Mouse (Mus musculus): ENCODE data around the gene Il17rd. TPM values are rescaled to one million over a fixed set of nuclear protein-coding genes. Genes with fewer than 3 reads are reported as not detected.

The Il17rd gene
- total RNA-seq (2012; rRNA removed): 28.2 and 43.6 TPM in 2 replicates

DNA sequence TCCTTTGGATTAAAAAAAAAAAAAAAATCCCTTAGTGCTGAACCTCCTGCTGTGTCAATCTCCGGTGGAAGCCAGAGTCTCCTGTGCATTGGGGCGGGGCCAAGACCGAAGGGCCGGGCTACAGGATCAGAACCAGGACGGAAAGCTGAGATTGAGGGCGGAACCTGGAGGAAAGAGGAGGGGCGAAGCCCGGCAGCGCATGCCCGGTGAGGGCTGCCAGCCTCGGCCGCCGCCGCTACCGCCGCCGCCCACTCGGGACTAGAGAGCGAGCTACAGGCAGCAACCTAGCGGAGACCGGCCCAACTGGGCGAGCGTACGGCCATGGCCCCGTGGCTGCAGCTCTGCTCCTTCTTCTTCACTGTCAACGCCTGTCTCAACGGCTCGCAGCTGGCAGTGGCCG is at the start of gene Il17rd:
Gene Il17rd (plus strand): TSS at position 159 of the 400 bp plus-strand sequence.
- in situ Hi-C loops (cut with MboI; ENCODE audit: low sequenced_read_pairs in 2 of 2, unreplicated experiment in 2 of 2): loop anchor here in 1 of 2 experiments (10.0 kb wide), 1 partner anchor 46 kb away; no protein-coding TSS in a partner anchor
- DNase-seq (ENCODE audit: low read depth, low spot score): peak; percentile 95
- H3K27ac ChIP-seq (ENCODE audit: insufficient read depth, low read depth, low read length, poor library complexity, severe bottlenecking): peak within 1 kb of the TSS; percentile 84
- peaks cover 0 to 23% of the 10 kb centered on the region in 2 experiments; a peak in 3 of 4 replicates for H3K4me1 ChIP-seq (ENCODE audit: control insufficient read depth in 2 of 2, insufficient read depth in 2 of 2, low read length in 2 of 2, poor library complexity in 1 of 2)
- H3K4me3 ChIP-seq (ENCODE audit: insufficient read depth in 1 of 2, low read depth in 1 of 2, low read length in 2 of 2, poor library complexity in 1 of 2, severe bottlenecking in 1 of 2): peak within 1 kb of the TSS; percentile 79 to 89
- TF ChIP-seq CHD2 (IDR thresholded peaks at IDR 0.05; ENCODE audit: low read depth, low read length) (no peak), HCFC1 (IDR thresholded peaks at IDR 0.05; ENCODE audit: borderline replicate concordance, insufficient read depth, low read length) (no peak), ZC3H11A (IDR thresholded peaks at IDR 0.05; ENCODE audit: borderline replicate concordance, low read depth, low read length) (no peak), MAFK (IDR thresholded peaks at IDR 0.05; ENCODE audit: insufficient read depth, low read depth, low read length) (no peak), ZNF384 (IDR thresholded peaks at IDR 0.05; ENCODE audit: low read depth, low read length) (peak; percentile 94)
- H3K36me3 ChIP-seq (ENCODE audit: control insufficient read depth, insufficient read depth, low read length, poor library complexity, severe bottlenecking): no peaks in the 10 kb centered on the region
- H3K9ac ChIP-seq (ENCODE audit: insufficient read depth, low read depth, low read length, poor library complexity, severe bottlenecking): peak within 1 kb of the TSS; percentile 76
- H3K9me3 ChIP-seq (ENCODE audit: control insufficient read depth, insufficient read depth, low read depth, low read length): no peaks in the 10 kb centered on the region

DNA sequence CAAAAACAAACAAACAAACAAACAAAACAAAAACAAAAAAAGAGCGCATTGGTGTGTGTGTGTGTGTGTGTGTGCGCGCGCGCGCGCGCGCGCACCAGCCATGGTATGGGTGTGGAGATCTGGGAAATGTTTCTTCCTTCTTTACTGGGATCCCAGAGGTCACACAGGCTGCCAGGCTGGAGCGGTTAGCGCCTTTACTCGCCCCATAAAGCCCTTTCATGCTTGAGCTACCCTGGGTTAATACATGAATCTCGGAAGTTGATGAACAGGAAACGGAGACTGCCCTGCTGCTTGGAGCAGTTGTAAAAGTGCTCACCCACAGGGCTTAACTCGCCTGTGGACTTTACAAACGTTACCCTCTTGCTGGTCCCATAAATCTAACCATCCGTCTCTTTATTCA is 47.1 kb upstream of the Il17rd start:
- Histone ChIP-seq H3K36me3 (ENCODE audit: control insufficient read depth, insufficient read depth, low read length, poor library complexity, severe bottlenecking) (no peaks in the 10 kb centered on the region), H3K27ac (ENCODE audit: insufficient read depth, low read depth, low read length, poor library complexity, severe bottlenecking) (no peak overlapping the region), H3K4me3 (ENCODE audit: insufficient read depth in 1 of 2, low read depth in 1 of 2, low read length in 2 of 2, poor library complexity in 1 of 2, severe bottlenecking in 1 of 2) (no peak overlapping the region), H3K9me3 (ENCODE audit: control insufficient read depth, insufficient read depth, low read depth, low read length) (no peaks in the 10 kb centered on the region), H3K4me1 (ENCODE audit: control insufficient read depth in 2 of 2, insufficient read depth in 2 of 2, low read length in 2 of 2, poor library complexity in 1 of 2) (peaks cover 2 to 7% of the 10 kb centered on the region in 2 experiments; a peak in 2 of 4 replicates), H3K9ac (ENCODE audit: insufficient read depth, low read depth, low read length, poor library complexity, severe bottlenecking) (no peak overlapping the region)
- no peak for DNase-seq (ENCODE audit: low read depth, low spot score)
- in situ Hi-C loops (cut with MboI; ENCODE audit: low sequenced_read_pairs in 2 of 2, unreplicated experiment in 2 of 2): no loop called here
- TF ChIP-seq ZC3H11A (IDR thresholded peaks at IDR 0.05; ENCODE audit: borderline replicate concordance, low read depth, low read length) (no peak), ZNF384 (IDR thresholded peaks at IDR 0.05; ENCODE audit: low read depth, low read length) (no peak), CHD2 (IDR thresholded peaks at IDR 0.05; ENCODE audit: low read depth, low read length) (no peak), HCFC1 (IDR thresholded peaks at IDR 0.05; ENCODE audit: borderline replicate concordance, insufficient read depth, low read length) (no peak), MAFK (IDR thresholded peaks at IDR 0.05; ENCODE audit: insufficient read depth, low read depth, low read length) (no peak)

DNA sequence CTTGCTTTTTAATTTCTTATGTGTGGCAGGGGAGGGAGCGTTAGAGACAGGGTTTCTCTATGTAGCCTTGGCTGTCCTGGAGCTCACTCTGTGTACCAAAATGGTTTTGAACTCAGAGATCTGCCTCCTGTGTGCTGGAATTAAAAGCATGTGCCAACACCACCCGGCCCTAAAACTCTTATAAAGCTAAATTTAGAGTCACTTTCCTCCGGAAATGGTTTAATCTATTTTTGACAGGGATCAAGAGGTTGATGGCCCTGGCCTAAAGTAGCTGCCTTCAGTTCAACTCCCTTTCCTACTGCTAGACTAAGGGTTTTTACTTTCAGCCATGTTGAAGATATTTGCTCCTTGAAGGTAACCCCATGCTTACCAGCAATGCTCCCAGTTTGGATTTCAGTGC is 45.3 kb upstream of the Il17rd start:
- no peak for DNase-seq (ENCODE audit: low read depth, low spot score)
- Histone ChIP-seq H3K36me3 (ENCODE audit: control insufficient read depth, insufficient read depth, low read length, poor library complexity, severe bottlenecking) (no peaks in the 10 kb centered on the region), H3K27ac (ENCODE audit: insufficient read depth, low read depth, low read length, poor library complexity, severe bottlenecking) (no peak overlapping the region), H3K9me3 (ENCODE audit: control insufficient read depth, insufficient read depth, low read depth, low read length) (no peaks in the 10 kb centered on the region), H3K4me1 (ENCODE audit: control insufficient read depth in 2 of 2, insufficient read depth in 2 of 2, low read length in 2 of 2, poor library complexity in 1 of 2) (peaks cover 2% of the 10 kb centered on the region in 2 experiments; a peak in 2 of 4 replicates), H3K9ac (ENCODE audit: insufficient read depth, low read depth, low read length, poor library complexity, severe bottlenecking) (no peak overlapping the region), H3K4me3 (ENCODE audit: insufficient read depth in 1 of 2, low read depth in 1 of 2, low read length in 2 of 2, poor library complexity in 1 of 2, severe bottlenecking in 1 of 2) (no peak overlapping the region)
- in situ Hi-C loops (cut with MboI; ENCODE audit: low sequenced_read_pairs in 2 of 2, unreplicated experiment in 2 of 2): no loop called here
- TF ChIP-seq CHD2 (IDR thresholded peaks at IDR 0.05; ENCODE audit: low read depth, low read length): no peak
- no peak for TF ChIP-seq MAFK (IDR thresholded peaks at IDR 0.05; ENCODE audit: insufficient read depth, low read depth, low read length)
- no peak for TF ChIP-seq ZC3H11A (IDR thresholded peaks at IDR 0.05; ENCODE audit: borderline replicate concordance, low read depth, low read length)
- TF ChIP-seq ZNF384 (IDR thresholded peaks at IDR 0.05; ENCODE audit: low read depth, low read length): no peak
- TF ChIP-seq HCFC1 (IDR thresholded peaks at IDR 0.05; ENCODE audit: borderline replicate concordance, insufficient read depth, low read length): no peak

DNA sequence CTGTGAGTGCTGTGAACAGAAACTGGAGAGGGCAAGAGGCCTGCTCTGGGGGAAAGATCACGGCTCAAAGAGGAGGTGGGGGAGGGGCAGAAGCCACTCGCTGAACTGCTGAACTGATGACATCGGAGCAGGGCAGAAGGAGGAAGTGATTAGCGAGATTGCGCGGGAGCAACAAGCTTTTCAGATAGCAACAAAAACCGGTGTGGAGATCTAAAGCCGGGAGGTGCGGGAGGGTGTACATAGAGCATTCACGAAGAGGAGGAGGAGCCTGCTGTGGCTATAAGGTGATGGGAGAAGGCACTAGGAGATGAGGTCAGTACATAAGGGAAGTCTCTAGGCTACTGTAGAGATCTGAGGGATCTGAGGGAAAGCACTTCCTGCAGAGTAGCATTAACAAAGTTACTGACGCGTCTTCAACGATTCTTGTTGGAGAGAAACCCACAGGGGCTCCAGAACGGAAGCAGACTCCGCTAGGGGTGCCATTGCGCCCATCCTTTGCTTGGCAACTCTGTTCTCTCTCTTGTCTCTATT is 44.5 kb upstream of the Il17rd start, which contains the start of gene Hesx1:
Gene Hesx1 (plus strand): TSS at position 206 of the 531 bp plus-strand sequence.
- Histone ChIP-seq H3K9me3 (ENCODE audit: control insufficient read depth, insufficient read depth, low read depth, low read length) (no peaks in the 10 kb centered on the region), H3K27ac (ENCODE audit: insufficient read depth, low read depth, low read length, poor library complexity, severe bottlenecking) (no peak within 1 kb of the TSS), H3K36me3 (ENCODE audit: control insufficient read depth, insufficient read depth, low read length, poor library complexity, severe bottlenecking) (no peaks in the 10 kb centered on the region), H3K4me3 (ENCODE audit: insufficient read depth in 1 of 2, low read depth in 1 of 2, low read length in 2 of 2, poor library complexity in 1 of 2, severe bottlenecking in 1 of 2) (peak within 1 kb of the TSS; percentile 19 to 40), H3K4me1 (ENCODE audit: control insufficient read depth in 2 of 2, insufficient read depth in 2 of 2, low read length in 2 of 2, poor library complexity in 1 of 2) (peaks cover 2% of the 10 kb centered on the region in 2 experiments; a peak in 2 of 4 replicates), H3K9ac (ENCODE audit: insufficient read depth, low read depth, low read length, poor library complexity, severe bottlenecking) (peak within 1 kb of the TSS; percentile 4; the same call in 1 of the 2 replicates)
- DNase-seq (ENCODE audit: low read depth, low spot score): peak; percentile 47
- in situ Hi-C loops (cut with MboI; ENCODE audit: low sequenced_read_pairs in 2 of 2, unreplicated experiment in 2 of 2): no loop called here
- no peak for TF ChIP-seq MAFK (IDR thresholded peaks at IDR 0.05; ENCODE audit: insufficient read depth, low read depth, low read length)
- no peak; the same call in 1 of the 2 replicates for TF ChIP-seq CHD2 (IDR thresholded peaks at IDR 0.05; ENCODE audit: low read depth, low read length)
- TF ChIP-seq HCFC1 (IDR thresholded peaks at IDR 0.05; ENCODE audit: borderline replicate concordance, insufficient read depth, low read length): no peak
- TF ChIP-seq ZNF384 (IDR thresholded peaks at IDR 0.05; ENCODE audit: low read depth, low read length): no peak
- no peak for TF ChIP-seq ZC3H11A (IDR thresholded peaks at IDR 0.05; ENCODE audit: borderline replicate concordance, low read depth, low read length)
